ENCODE assay signal across 11 mouse cellular contexts in the genomic region with DNA sequence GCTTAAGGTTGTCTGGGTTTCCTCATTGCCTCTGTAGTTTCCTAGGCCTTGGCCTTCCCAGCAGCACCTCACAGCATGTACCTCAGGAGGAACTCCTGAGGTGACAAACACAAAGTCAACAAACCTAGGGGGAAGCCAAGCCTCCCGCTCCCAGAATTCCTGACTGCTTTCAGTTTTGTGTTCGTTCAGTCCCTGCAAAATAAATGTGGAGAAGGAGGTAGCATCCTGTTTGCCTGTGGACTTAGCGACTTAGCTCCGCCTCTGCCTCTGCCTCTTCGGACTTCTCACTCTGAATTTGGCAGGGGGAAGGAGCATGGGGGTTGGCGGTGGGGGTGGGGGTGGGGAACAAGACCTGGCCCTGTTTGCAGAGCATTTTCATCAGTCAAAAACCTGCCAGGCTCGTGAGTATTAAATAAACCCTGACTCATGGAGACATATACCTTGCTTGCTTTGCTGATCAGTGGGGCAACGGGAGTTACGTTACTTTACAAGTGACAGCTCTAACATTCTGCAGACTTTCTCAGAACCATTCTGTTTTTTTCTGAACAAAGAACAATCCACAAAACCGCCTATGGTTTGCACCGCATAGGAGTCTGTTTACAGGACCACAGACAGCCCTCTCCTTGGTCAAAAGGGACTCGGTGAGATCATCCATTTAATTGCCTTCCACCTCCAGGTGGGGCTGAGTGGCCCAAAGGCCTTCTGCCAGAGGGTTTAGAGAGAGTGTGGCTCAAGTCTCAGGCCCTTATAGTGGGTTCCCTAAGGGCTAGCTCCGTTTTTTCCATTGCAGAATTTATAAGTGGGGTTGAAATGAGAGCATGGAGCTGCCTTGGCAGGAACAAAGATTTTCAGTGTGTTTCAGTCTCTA. TPM values are rescaled to one million over a fixed set of nuclear protein-coding genes. Genes with fewer than 3 reads are reported as not detected.
A peak's percentile ranks its signal among the peaks of the same experiment; 100 is the strongest.
DNase-seq lines count a peak whose midpoint lies in the region; ATAC-seq and TF ChIP-seq lines count a peak whose summit lies in the region.
"Had no signal": no experiment of that assay in that cellular context is flagged by ENCODE, and none has a peak within 500 bp of the region (broad histone marks: within the 10 kb centered on the region; RNA-seq: fewer than 3 reads in every experiment).

No protein-coding gene starts in this region.

- TF ChIP-seq CTCF in small intestine, adult 2 months (IDR thresholded peaks at IDR 0.05; ENCODE audit: extremely low read depth, insufficient read length, insufficient replicate concordance, low read depth, low read length) = no peak
- TF ChIP-seq CTCF in hindbrain, postnatal 0 days (IDR thresholded peaks at IDR 0.05; ENCODE audit: low read depth) = no peak

- ATAC-seq in limb, embryonic 12.5 days (ENCODE audit: insufficient number of reproducible peaks, insufficient read depth, low FRiP score, low TSS enrichment, low read depth) = peak; percentile 81
- no peak for ATAC-seq in hindbrain, postnatal 0 days

- 17% methylated on average over 13 of the region's 13 CpGs for WGBS in forebrain, embryonic 10.5 days
- 9% methylated on average over 13 of the region's 13 CpGs for WGBS in limb, embryonic 12.5 days
- WGBS in small intestine, adult 2 months = 11% methylated on average over 13 of the region's 13 CpGs
- 26% methylated on average over 13 of the region's 13 CpGs for WGBS in hindbrain, postnatal 0 days

- peak overlapping the region; percentile 42 for H3K4me2 ChIP-seq in limb, embryonic 12.5 days
- no peak overlapping the region for H3K4me2 ChIP-seq in hindbrain, postnatal 0 days (ENCODE audit: low read depth, low read length)

- H3K9me3 ChIP-seq in forebrain, embryonic 10.5 days = no peaks in the 10 kb centered on the region
- no peaks in the 10 kb centered on the region for H3K9me3 ChIP-seq in limb, embryonic 12.5 days
- H3K9me3 ChIP-seq in hindbrain, postnatal 0 days (ENCODE audit: low read length) = no peaks in the 10 kb centered on the region

- H3K4me3 ChIP-seq in forebrain, embryonic 10.5 days = no peak overlapping the region
- H3K4me3 ChIP-seq in limb, embryonic 12.5 days (replicated peaks) = no peak overlapping the region
- no peak overlapping the region for H3K4me3 ChIP-seq in small intestine, adult 2 months (ENCODE audit: low read depth, low read length)
- no peak overlapping the region for H3K4me3 ChIP-seq in hindbrain, postnatal 0 days (ENCODE audit: low read length)

- no peak for TF ChIP-seq POLR2A in small intestine, adult 2 months (IDR thresholded peaks at IDR 0.05; ENCODE audit: low read depth, low read length)

- no peaks in the 10 kb centered on the region for H3K36me3 ChIP-seq in forebrain, embryonic 10.5 days (replicated peaks)
- H3K36me3 ChIP-seq in limb, embryonic 12.5 days = no peaks in the 10 kb centered on the region
- H3K36me3 ChIP-seq in small intestine, adult 2 months (ENCODE audit: control insufficient read depth, insufficient read depth, low read length) = no peaks in the 10 kb centered on the region
- no peaks in the 10 kb centered on the region for H3K36me3 ChIP-seq in hindbrain, postnatal 0 days (ENCODE audit: insufficient read depth, low read length)

- peak; percentile 6 to 36 for DNase-seq in kidney, postnatal 4 days
- DNase-seq in kidney, adult 11 months = no peak
- no peak for DNase-seq in forebrain, embryonic 10.5 days (ENCODE audit: extremely low spot score, low spot score)
- DNase-seq in adrenal gland, postnatal 36 days = no peak
- no peak for DNase-seq in adrenal gland, postnatal 10 days
- DNase-seq in hindbrain, postnatal 0 days (ENCODE audit: low spot score) = no peak
- DNase-seq: gastrocnemius, postnatal 10 days; layer of hippocampus, adult 9-11 months; right cerebral cortex, postnatal 14 days had no signal

- H3K27me3 ChIP-seq in forebrain, embryonic 10.5 days (ENCODE audit: poor library complexity, severe bottlenecking) = peaks cover 49% of the 10 kb centered on the region
- H3K27me3 ChIP-seq in limb, embryonic 12.5 days = no peaks in the 10 kb centered on the region
- H3K27me3 ChIP-seq in small intestine, adult 2 months (ENCODE audit: control insufficient read depth, insufficient read depth, low read length) = no peaks in the 10 kb centered on the region
- peaks cover 5% of the 10 kb centered on the region; the same call in 1 of the 2 replicates for H3K27me3 ChIP-seq in hindbrain, postnatal 0 days (ENCODE audit: insufficient read depth, low read length)

- H3K9ac ChIP-seq in limb, embryonic 12.5 days (replicated peaks) = 0 out of 2 replicates have a peak overlapping the region, but pooled peaks have one; percentile 0
- H3K9ac ChIP-seq in hindbrain, postnatal 0 days (replicated peaks; ENCODE audit: low read length) = no peak overlapping the region

- peaks cover 64% of the 10 kb centered on the region for H3K4me1 ChIP-seq in forebrain, embryonic 10.5 days
- peaks cover 49% of the 10 kb centered on the region for H3K4me1 ChIP-seq in limb, embryonic 12.5 days (replicated peaks)
- H3K4me1 ChIP-seq in small intestine, adult 2 months (ENCODE audit: control insufficient read depth, insufficient read depth, insufficient read length, low read length) = no peaks in the 10 kb centered on the region
- peaks cover 4% of the 10 kb centered on the region; the same call in 1 of the 2 replicates for H3K4me1 ChIP-seq in hindbrain, postnatal 0 days (ENCODE audit: insufficient read depth, low read length)

- H3K27ac ChIP-seq in forebrain, embryonic 10.5 days = peak overlapping the region; percentile 83
- peak overlapping the region; percentile 93 for H3K27ac ChIP-seq in limb, embryonic 12.5 days
- peak overlapping the region; percentile 29; the same call in 1 of the 2 replicates for H3K27ac ChIP-seq in small intestine, adult 2 months (ENCODE audit: insufficient read depth, low read depth, low read length)
- H3K27ac ChIP-seq in hindbrain, postnatal 0 days = no peak overlapping the region

RNA-seq across cellular contexts. Expression of gene Cdon, which starts 15.7 kb away (rescaled TPM):
- 13.4 and 16.2 TPM in 2 replicates for polyA plus RNA-seq in forebrain, embryonic 10.5 days (2016; fragmentation: Nextera tagmentation; extraction: Ambion mirVana)
- polyA plus RNA-seq in limb, embryonic 12.5 days (2016; fragmentation: Nextera tagmentation; extraction: Ambion mirVana) = 19.9 and 25.0 TPM in 2 replicates
- polyA plus RNA-seq in small intestine, adult 2 months (2012; rRNA removed) = 1.4 TPM in 2 replicates
- total RNA-seq in adrenal gland, postnatal 36 days (2021) = 10 to 100 TPM; 14.2 to 17.9 TPM
- 10 to 100 TPM; 24.8 to 32.4 TPM for total RNA-seq in adrenal gland, postnatal 10 days (2021)
- total RNA-seq in hindbrain, postnatal 0 days (2014; rRNA removed) = 10.6 and 11.1 TPM in 2 replicates
- polyA plus RNA-seq in hindbrain, postnatal 0 days (2015; fragmentation: Nextera tagmentation; extraction: Ambion mirVana) = 1.0 and 1.7 TPM in 2 replicates

Comparison
In these comparisons a context has a peak if more than half of its experiments do, and no peak if none do; other contexts are left out.
1. DNase-seq: peak in kidney, postnatal 4 days (2 of 2); none in kidney, adult 11 months (single experiment), forebrain, embryonic 10.5 days (single experiment), adrenal gland, postnatal 36 days (0 of 2), adrenal gland, postnatal 10 days (single experiment) and hindbrain, postnatal 0 days (single experiment).